Mouse (Mus musculus): ENCODE measurements around the gene Tnik. TPM values are rescaled to one million over a fixed set of nuclear protein-coding genes. Genes with fewer than 3 reads are reported as not detected.

Gene Tnik
- polyA plus RNA-seq, 1 experiment from 2014 or later = 12.9 TPM

GRCm38 (mm10) chr3:28529548-28529947 lies 266.5 kb downstream of the Tnik start:
- no peaks in the 10 kb centered on the region for H3K9me3 ChIP-seq (replicated peaks)

GRCm38 (mm10) chr3:28531294-28531956 lies 268.4 kb downstream of the Tnik start:
- Histone ChIP-seq H3K9ac (no peak overlapping the region), H3K4me2 (replicated peaks) (0 out of 2 replicates have a peak overlapping the region, but pooled peaks have one; percentile 12), H3K9me3 (replicated peaks) (no peaks in the 10 kb centered on the region), H3K36me3 (no peaks in the 10 kb centered on the region), H3K4me3 (replicated peaks) (peak overlapping the region; percentile 18; the same call in 1 of the 2 replicates), H3K4me1 (no peaks in the 10 kb centered on the region), H3K27ac (replicated peaks) (no peak overlapping the region), H3K27me3 (no peaks in the 10 kb centered on the region)
- ATAC-seq (ENCODE audit: insufficient number of reproducible peaks, low FRiP score, low TSS enrichment, low read depth) = no peak
- 67% methylated on average over 15 of the region's 15 CpGs for WGBS

More at GRCm38 (mm10) chr3:28529548-28529947, 266.5 kb downstream of the Tnik start:
- WGBS = 74% methylated on average over 4 of the region's 4 CpGs
- ATAC-seq (ENCODE audit: insufficient number of reproducible peaks, low FRiP score, low TSS enrichment, low read depth) = no peak
- no peak overlapping the region for H3K4me3 ChIP-seq (replicated peaks)
- no peak overlapping the region for H3K4me2 ChIP-seq (replicated peaks)
- no peaks in the 10 kb centered on the region for H3K27me3 ChIP-seq
- H3K9ac ChIP-seq = no peak overlapping the region
- no peaks in the 10 kb centered on the region for H3K4me1 ChIP-seq
- no peaks in the 10 kb centered on the region for H3K36me3 ChIP-seq
- H3K27ac ChIP-seq (replicated peaks) = no peak overlapping the region

DNA sequence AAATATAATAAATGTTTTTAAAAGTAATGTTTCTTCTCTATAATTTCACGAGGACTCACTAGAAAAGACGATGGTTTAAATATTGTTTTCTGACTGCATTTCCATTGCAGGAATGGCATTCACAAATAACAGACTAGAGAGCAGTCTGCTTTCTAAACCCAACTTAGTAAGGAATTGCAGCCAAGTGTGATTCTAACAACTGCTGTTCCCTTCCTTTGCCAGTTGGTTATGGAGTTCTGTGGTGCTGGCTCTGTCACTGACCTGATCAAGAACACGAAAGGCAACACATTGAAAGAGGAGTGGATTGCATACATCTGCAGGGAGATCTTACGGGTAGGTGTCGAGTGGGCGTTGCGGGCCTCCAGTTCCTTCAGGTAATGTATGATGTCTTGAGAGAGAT lies 269.7 kb downstream of the Tnik start:
- Histone ChIP-seq H3K27ac (replicated peaks) (no peak overlapping the region), H3K36me3 (no peaks in the 10 kb centered on the region), H3K4me2 (replicated peaks) (no peak overlapping the region), H3K9ac (no peak overlapping the region), H3K4me1 (no peaks in the 10 kb centered on the region), H3K27me3 (no peaks in the 10 kb centered on the region), H3K9me3 (replicated peaks) (no peaks in the 10 kb centered on the region), H3K4me3 (replicated peaks) (no peak overlapping the region)
- no peak for ATAC-seq (ENCODE audit: insufficient number of reproducible peaks, low FRiP score, low TSS enrichment, low read depth)
- 92% methylated on average over 7 of the region's 7 CpGs for WGBS

DNA sequence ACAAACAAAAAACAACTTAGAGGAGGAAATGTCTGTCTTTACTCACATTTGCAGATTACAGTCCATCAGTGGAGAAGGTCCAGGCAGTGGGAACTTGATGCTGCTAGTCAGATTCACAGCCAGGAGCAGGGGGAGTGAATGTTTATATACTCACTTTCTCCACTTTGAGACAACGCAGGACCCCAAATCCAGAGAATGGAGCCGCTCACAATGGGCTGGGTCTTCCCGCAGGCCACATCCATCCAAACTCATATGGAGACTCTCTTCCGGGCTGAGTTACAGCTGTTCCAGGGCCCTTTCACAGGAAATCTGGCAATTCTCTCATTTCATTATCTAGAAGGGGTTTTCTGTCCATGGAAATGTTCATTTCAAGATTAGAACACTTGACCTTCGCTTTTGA lies 277.1 kb downstream of the Tnik start:
- WGBS = 81% methylated on average over 5 of the region's 5 CpGs

DNA sequence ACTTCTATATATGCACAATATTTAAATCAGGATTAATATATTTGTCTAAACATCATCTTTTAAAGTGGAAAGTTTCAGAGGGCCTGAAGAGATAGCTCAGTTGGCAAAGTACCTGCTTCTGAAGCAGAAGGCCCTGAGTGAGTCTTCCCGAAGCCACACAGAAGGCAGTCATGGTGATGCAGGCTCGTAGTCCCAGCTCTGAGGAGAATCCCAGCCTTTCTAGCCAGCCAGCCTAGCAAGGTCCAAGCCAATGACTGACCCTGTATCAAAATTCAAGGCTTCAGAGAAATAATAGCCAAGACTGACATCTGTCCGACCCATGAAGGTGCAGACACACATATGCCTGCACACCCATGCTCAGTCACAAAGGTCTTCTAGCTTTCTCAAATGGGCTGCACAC lies 279.9 kb downstream of the Tnik start:
- Histone ChIP-seq H3K27me3 (no peaks in the 10 kb centered on the region), H3K27ac (replicated peaks) (no peak overlapping the region), H3K4me3 (replicated peaks) (no peak overlapping the region), H3K9me3 (replicated peaks) (no peaks in the 10 kb centered on the region), H3K4me2 (replicated peaks) (no peak overlapping the region), H3K9ac (no peak overlapping the region), H3K36me3 (no peaks in the 10 kb centered on the region), H3K4me1 (no peaks in the 10 kb centered on the region)
- WGBS = 88% methylated on average over 3 of the region's 3 CpGs
- ATAC-seq (ENCODE audit: insufficient number of reproducible peaks, low FRiP score, low TSS enrichment, low read depth) = no peak

More for the DNA sequence above, 277.1 kb downstream of the Tnik start:
- Histone ChIP-seq H3K27me3 (no peaks in the 10 kb centered on the region), H3K4me1 (no peaks in the 10 kb centered on the region), H3K36me3 (no peaks in the 10 kb centered on the region), H3K4me2 (replicated peaks) (no peak overlapping the region), H3K9ac (no peak overlapping the region), H3K9me3 (replicated peaks) (no peaks in the 10 kb centered on the region), H3K4me3 (replicated peaks) (no peak overlapping the region), H3K27ac (replicated peaks) (no peak overlapping the region)
- no peak for ATAC-seq (ENCODE audit: insufficient number of reproducible peaks, low FRiP score, low TSS enrichment, low read depth)

DNA sequence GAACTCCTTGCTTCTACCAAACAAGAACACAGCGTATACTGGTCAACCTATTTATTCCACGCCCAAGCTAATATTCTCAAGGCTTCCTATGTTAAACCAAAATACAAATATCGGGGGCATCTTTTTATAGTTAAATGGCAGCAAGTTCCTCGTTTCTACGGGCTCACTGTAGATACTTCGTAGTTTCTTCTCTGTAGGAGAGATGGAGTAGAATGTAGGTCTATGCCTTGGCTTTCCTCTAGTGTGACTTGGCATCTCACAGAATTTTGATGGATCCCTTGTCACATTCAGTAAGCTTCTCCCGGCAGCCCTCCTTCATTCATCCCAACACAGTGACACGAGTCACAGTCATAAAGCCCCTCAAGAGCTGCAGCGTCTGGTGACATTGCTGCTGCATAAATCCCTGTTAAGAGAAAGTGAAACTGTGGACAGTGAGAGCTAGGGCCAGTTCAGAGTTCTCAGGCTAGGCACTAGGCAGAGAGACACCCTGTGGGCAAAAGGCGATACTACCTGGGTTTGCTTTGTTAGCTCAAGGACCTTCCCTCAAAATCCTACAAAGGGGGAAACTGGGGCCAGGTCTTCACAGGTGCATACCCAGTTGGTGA lies 280.5 kb downstream of the Tnik start:
- Histone ChIP-seq H3K4me1 (no peaks in the 10 kb centered on the region), H3K36me3 (no peaks in the 10 kb centered on the region), H3K9ac (no peak overlapping the region), H3K27me3 (no peaks in the 10 kb centered on the region), H3K27ac (replicated peaks) (no peak overlapping the region), H3K4me2 (replicated peaks) (no peak overlapping the region), H3K9me3 (replicated peaks) (no peaks in the 10 kb centered on the region), H3K4me3 (replicated peaks) (no peak overlapping the region)
- no peak for ATAC-seq (ENCODE audit: insufficient number of reproducible peaks, low FRiP score, low TSS enrichment, low read depth)
- WGBS = 81% methylated on average over 10 of the region's 10 CpGs

GRCm38 (mm10) chr3:28544345-28544869 lies 281.4 kb downstream of the Tnik start:
- Histone ChIP-seq H3K4me1 (no peaks in the 10 kb centered on the region), H3K9ac (no peak overlapping the region), H3K9me3 (replicated peaks) (no peaks in the 10 kb centered on the region), H3K4me2 (replicated peaks) (no peak overlapping the region), H3K36me3 (no peaks in the 10 kb centered on the region), H3K4me3 (replicated peaks) (no peak overlapping the region), H3K27me3 (no peaks in the 10 kb centered on the region), H3K27ac (replicated peaks) (no peak overlapping the region)
- no peak for ATAC-seq (ENCODE audit: insufficient number of reproducible peaks, low FRiP score, low TSS enrichment, low read depth)
- WGBS = 62% methylated on average over 11 of the region's 11 CpGs

GRCm38 (mm10) chr3:28547965-28548730 lies 285.1 kb downstream of the Tnik start:
- WGBS = 56% methylated on average over 10 of the region's 10 CpGs
- ATAC-seq (ENCODE audit: insufficient number of reproducible peaks, low FRiP score, low TSS enrichment, low read depth) = no peak
- Histone ChIP-seq H3K4me2 (replicated peaks) (no peak overlapping the region), H3K4me1 (no peaks in the 10 kb centered on the region), H3K27me3 (no peaks in the 10 kb centered on the region), H3K9me3 (replicated peaks) (no peaks in the 10 kb centered on the region), H3K4me3 (replicated peaks) (no peak overlapping the region), H3K9ac (no peak overlapping the region), H3K27ac (replicated peaks) (no peak overlapping the region), H3K36me3 (no peaks in the 10 kb centered on the region)

- 48% methylated on average over 6 of the region's 6 CpGs for WGBS
- H3K4me2 ChIP-seq (replicated peaks) = no peak overlapping the region
- H3K4me1 ChIP-seq = no peaks in the 10 kb centered on the region
- ATAC-seq (ENCODE audit: insufficient number of reproducible peaks, low FRiP score, low TSS enrichment, low read depth) = no peak
- no peaks in the 10 kb centered on the region for H3K36me3 ChIP-seq
- H3K27ac ChIP-seq (replicated peaks) = no peak overlapping the region
- H3K27me3 ChIP-seq = no peaks in the 10 kb centered on the region
- no peaks in the 10 kb centered on the region for H3K9me3 ChIP-seq (replicated peaks)
- no peak overlapping the region for H3K9ac ChIP-seq
- H3K4me3 ChIP-seq (replicated peaks) = no peak overlapping the region
Measured at GRCm38 (mm10) chr3:28549391-28549790, 286.4 kb downstream of the Tnik start.

GRCm38 (mm10) chr3:28550497-28551093 lies 287.6 kb downstream of the Tnik start:
- Histone ChIP-seq H3K4me1 (peaks cover 10% of the 10 kb centered on the region), H3K9me3 (replicated peaks) (no peaks in the 10 kb centered on the region), H3K9ac (no peak overlapping the region), H3K27me3 (no peaks in the 10 kb centered on the region), H3K36me3 (no peaks in the 10 kb centered on the region), H3K4me3 (replicated peaks) (no peak overlapping the region), H3K27ac (replicated peaks) (no peak overlapping the region), H3K4me2 (replicated peaks) (no peak overlapping the region)
- ATAC-seq (ENCODE audit: insufficient number of reproducible peaks, low FRiP score, low TSS enrichment, low read depth) = no peak
- 54% methylated on average over 6 of the region's 6 CpGs for WGBS

DNA sequence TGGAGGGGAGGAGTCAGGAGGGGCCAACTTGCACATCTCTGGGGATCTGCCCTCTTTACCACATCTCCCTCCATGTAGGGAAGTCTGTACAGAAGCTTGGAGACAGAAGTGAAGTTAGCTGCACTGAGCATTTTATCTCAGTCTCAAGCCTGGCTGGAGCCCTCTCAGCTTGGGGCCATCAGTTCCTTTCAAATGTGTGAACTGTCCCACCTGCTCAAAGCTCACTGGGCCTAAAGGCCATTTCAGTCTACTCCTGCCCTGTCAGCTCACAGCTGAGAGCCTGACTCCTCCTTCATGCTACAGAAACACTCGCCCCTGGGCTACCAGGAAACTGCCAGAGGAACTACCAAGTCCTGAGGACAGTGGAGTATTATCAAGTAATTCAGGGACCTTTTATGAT lies 288.7 kb downstream of the Tnik start:
- H3K27ac ChIP-seq (replicated peaks) = no peak overlapping the region
- H3K4me1 ChIP-seq = peaks cover 14% of the 10 kb centered on the region
- H3K4me2 ChIP-seq (replicated peaks) = no peak overlapping the region
- H3K9me3 ChIP-seq (replicated peaks) = no peaks in the 10 kb centered on the region
- H3K36me3 ChIP-seq = no peaks in the 10 kb centered on the region
- H3K9ac ChIP-seq = no peak overlapping the region
- no peak overlapping the region for H3K4me3 ChIP-seq (replicated peaks)
- no peak for ATAC-seq (ENCODE audit: insufficient number of reproducible peaks, low FRiP score, low TSS enrichment, low read depth)
- no peaks in the 10 kb centered on the region for H3K27me3 ChIP-seq
- WGBS = 83% methylated on average over 1 of the region's 1 CpGs
